Mouse (Mus musculus) left cerebral cortex, adult 18-20 months (tissue): ENCODE measurements around the gene Cav1. TPM values are rescaled to one million over a fixed set of nuclear protein-coding genes. Genes with fewer than 3 reads are reported as not detected.

Source experiments
- total RNA-seq, 2 experiments: library from RNA; stranded (reverse); gene quantifications; 2 replicates each; pipeline ENCODE4 v1.2.3; 2021

The Cav1 gene
- total RNA-seq, 2 experiments from 2014 or later, result 17.4 to 19.3 TPM

Other genes starting within 250 kb of the Cav1 start
- 1 to 10 TPM; 3.8 to 4.3 TPM for gene Tes, start 241.2 kb upstream of the Cav1 start, total RNA-seq
- gene Cav2, start 25.1 kb upstream of the Cav1 start, total RNA-seq, result 10 to 100 TPM; 32.2 to 36.7 TPM
- 1 to 10 TPM; 4.1 TPM for gene Met, start 157.5 kb downstream of the Cav1 start, total RNA-seq